18 mouse cellular contexts compared by ENCODE assay signal in genomic region chr2:138640654-138641053, GRCm38 (mm10).
"Had no signal": no experiment of that assay in that cellular context is flagged by ENCODE, and none has a peak within 500 bp of the region (broad histone marks: within the 10 kb centered on the region; RNA-seq: fewer than 3 reads in every experiment).

No protein-coding gene starts in this region.

- H3K36me3 ChIP-seq: liver, embryonic 12.5 days; midbrain, embryonic 15.5 days; neural tube, embryonic 13.5 days; neural tube, embryonic 15.5 days had no signal

- H3K27me3 ChIP-seq: liver, embryonic 12.5 days; midbrain, embryonic 15.5 days; neural tube, embryonic 13.5 days; neural tube, embryonic 15.5 days had no signal

- ATAC-seq: liver, embryonic 12.5 days had no signal

- H3K9me3 ChIP-seq: liver, embryonic 12.5 days; midbrain, embryonic 15.5 days; neural tube, embryonic 13.5 days; neural tube, embryonic 15.5 days had no signal

- H3K4me2 ChIP-seq: liver, embryonic 12.5 days; lung, embryonic 14.5 days; midbrain, embryonic 15.5 days; neural tube, embryonic 13.5 days; neural tube, embryonic 15.5 days had no signal

- H3K4me1 ChIP-seq: liver, embryonic 12.5 days; neural tube, embryonic 13.5 days; neural tube, embryonic 15.5 days had no signal

- H3K9ac ChIP-seq: liver, embryonic 12.5 days; liver, embryonic 14.5 days; lung, embryonic 14.5 days; midbrain, embryonic 15.5 days; neural tube, embryonic 13.5 days; neural tube, embryonic 15.5 days had no signal

- DNase-seq: lung, adult 18-20 months; lung, embryonic 14.5 days; lung, postnatal 10 days; lung, postnatal 4 days; retina, postnatal 1 day; right cerebral cortex, adult 18-20 months; right cerebral cortex, postnatal 25 days; right cerebral cortex, postnatal 4 days; spleen, adult 18-20 months; thymus, adult 18-20 months; thymus, postnatal 14 days; thymus, postnatal 36 days had no signal

- H3K27ac ChIP-seq: liver, embryonic 12.5 days; liver, embryonic 14.5 days; midbrain, embryonic 15.5 days; neural tube, embryonic 13.5 days; neural tube, embryonic 15.5 days had no signal

- H3K4me3 ChIP-seq: liver, embryonic 12.5 days; midbrain, embryonic 15.5 days; myocyte; neural tube, embryonic 13.5 days; neural tube, embryonic 15.5 days had no signal
